Mouse (Mus musculus) hindbrain, postnatal 0 days (tissue): ENCODE measurements around the gene AB124611. TPM values are rescaled to one million over a fixed set of nuclear protein-coding genes. Genes with fewer than 3 reads are reported as not detected.

Source experiments
- ATAC-seq: fragments of 200-750 bp; cut with Nextera tagmentation; 2 replicates; pipeline ENCODE4 v1.8.0; 2017; ENCODE audit warnings: mild to moderate bottlenecking, moderate TSS enrichment, moderate library complexity
- DNase-seq: peaks from one replicate; pipeline ENCODE4 v3.0.0-alpha.2; 2015; ENCODE audit warnings: low spot score
- H3K27ac ChIP-seq: fragments of 300-500 bp; sonication (generic); 2 replicates; pipeline ENCODE4 v1.5.1; 2014; ENCODE audit warnings: mild to moderate bottlenecking
- H3K27me3 ChIP-seq: fragments of 300-500 bp; sonication (generic); 2 replicates; pipeline ENCODE4 v1.6.1; 2014; ENCODE audit warnings: low read length, mixed read lengths; ENCODE audit not compliant: insufficient read depth
- H3K36me3 ChIP-seq: fragments of 300-500 bp; sonication (generic); 2 replicates; pipeline ENCODE4 v1.6.1; 2014; ENCODE audit warnings: low read length, mixed read lengths; ENCODE audit not compliant: insufficient read depth
- H3K4me1 ChIP-seq: fragments of 300-500 bp; sonication (generic); 2 replicates; pipeline ENCODE4 v1.6.1; 2014; ENCODE audit warnings: antibody characterized with exemption, low read length, mixed read lengths; ENCODE audit not compliant: insufficient read depth
- H3K4me2 ChIP-seq: fragments of 300-500 bp; sonication (generic); 2 replicates; pipeline ENCODE4 v1.6.1; 2014; ENCODE audit warnings: low read depth, mild to moderate bottlenecking, low read length, moderate library complexity, mixed read lengths
- H3K4me3 ChIP-seq: fragments of 300-500 bp; sonication (generic); 2 replicates; pipeline ENCODE4 v1.5.1; 2014; ENCODE audit warnings: low read length
- H3K9ac ChIP-seq: fragments of 300-500 bp; sonication (generic); replicated peaks from 2 replicates; pipeline ENCODE4 v1.6.1; 2014; ENCODE audit warnings: mild to moderate bottlenecking, low read length, moderate library complexity, mixed read lengths
- H3K9me3 ChIP-seq: fragments of 300-500 bp; sonication (generic); 2 replicates; pipeline ENCODE4 v1.6.1; 2016; ENCODE audit warnings: low read length, mixed read lengths
- CTCF ChIP-seq: IDR thresholded peaks from 2 replicates; pipeline ENCODE4 v1.5.1; 2016; ENCODE audit warnings: antibody characterized with exemption, control low read depth, low read depth
- WGBS: fragments of 180-500 bp; shearing (Covaris S2); extraction: QIAGEN DNeasy Blood & Tissue Kit; methylation state at CpG from one replicate; pipeline ENCODE4 v1.1.7; 2014; 5-methylcytosine and 5-hydroxymethylcytosine counted together
- polyA plus RNA-seq: library from polyadenylated mRNA; unstranded; fragments of >200 nt; fragmentation: Nextera tagmentation; extraction: Ambion mirVana; gene quantifications from 2 replicates; pipeline ENCODE4 v1.2.1, GENCODE M21; 2015
- total RNA-seq: library from RNA; depleted of rRNA; stranded (reverse); fragments of >200 nt; gene quantifications from 2 replicates; pipeline ENCODE4 v1.2.3, GENCODE M21; 2014

Gene AB124611
- total and polyA plus RNA-seq, 2 experiments from 2014 or later: 1.2 to 2.2 TPM

DNA sequence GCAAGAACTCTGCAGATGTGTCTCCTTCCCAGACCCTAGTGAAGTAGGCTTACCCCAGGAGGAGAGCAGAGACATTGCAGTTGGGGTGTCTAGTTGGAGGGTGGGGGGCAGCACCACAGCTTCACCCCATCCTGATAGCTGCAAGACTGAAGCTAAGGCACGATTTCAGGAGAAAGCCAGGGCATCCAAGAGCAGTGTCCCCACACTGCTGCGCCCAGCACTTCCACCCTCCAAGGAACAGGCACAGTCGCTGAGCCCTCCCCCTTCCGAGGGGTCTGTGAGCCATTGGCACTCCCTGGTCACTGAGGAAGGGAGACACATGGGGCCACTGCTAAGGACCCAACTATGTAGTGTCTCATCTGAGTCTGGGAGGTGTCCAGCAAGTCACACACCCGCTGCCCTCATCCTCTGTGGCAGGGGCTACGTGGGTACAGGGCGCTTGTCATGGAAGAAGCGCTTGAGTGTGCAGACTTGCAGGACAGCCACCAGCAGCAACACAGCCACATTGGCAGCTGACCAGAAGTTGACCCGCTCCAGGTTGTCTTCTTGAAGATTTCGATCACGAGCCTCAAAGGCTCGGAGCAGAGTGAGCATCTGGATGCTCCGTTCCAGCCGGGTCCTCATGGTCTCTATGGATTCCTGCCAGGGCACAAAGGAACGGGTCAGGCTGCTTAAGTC, 18.1 kb upstream of the AB124611 start:
- no peak for TF ChIP-seq CTCF
- H3K4me1 ChIP-seq: peaks cover 9% of the 10 kb centered on the region; the same call in 1 of the 2 replicates
- H3K9me3 ChIP-seq: no peaks in the 10 kb centered on the region
- no peaks in the 10 kb centered on the region for H3K27me3 ChIP-seq
- H3K4me2 ChIP-seq: no peak overlapping the region
- no peak overlapping the region for H3K27ac ChIP-seq
- no peak overlapping the region for H3K9ac ChIP-seq
- ATAC-seq (no peak), DNase-seq (no peak)
- 86% methylated on average over 15 of the region's 15 CpGs for WGBS
- H3K36me3 ChIP-seq: peaks cover 36% of the 10 kb centered on the region
- H3K4me3 ChIP-seq: no peak overlapping the region

DNA sequence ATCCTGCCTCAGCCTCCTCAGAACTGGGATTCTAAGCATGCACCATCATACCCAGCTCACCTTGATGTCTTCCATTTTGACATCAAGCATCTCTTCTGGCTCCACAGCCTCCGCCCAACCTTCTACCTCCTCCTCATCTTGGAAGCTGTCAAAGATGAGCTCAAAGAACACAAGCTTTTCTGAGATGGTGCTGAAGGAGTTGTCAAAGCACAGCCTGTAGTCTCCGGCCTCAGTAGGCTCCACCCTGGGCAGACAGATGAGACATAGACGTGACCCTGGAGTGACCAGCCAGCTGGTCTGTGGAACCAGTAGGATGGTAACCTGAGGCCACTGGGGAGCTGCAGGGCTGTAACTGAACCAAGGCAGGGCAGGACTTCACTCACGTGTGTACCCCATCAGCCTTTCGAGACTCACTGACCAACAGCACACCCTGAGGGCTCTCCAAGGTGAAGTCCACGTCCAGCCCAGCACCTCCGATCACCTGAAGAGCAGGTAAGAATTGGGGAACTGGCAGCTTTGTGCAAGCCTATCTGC, 17.0 kb upstream of the AB124611 start:
- Histone ChIP-seq H3K4me2 (peak overlapping the region; percentile 66), H3K9ac (peak overlapping the region; percentile 54; the same call in 1 of the 2 replicates), H3K36me3 (peaks cover 36% of the 10 kb centered on the region), H3K27ac (peak overlapping the region; percentile 85; the same call in 1 of the 2 replicates), H3K9me3 (no peaks in the 10 kb centered on the region), H3K27me3 (no peaks in the 10 kb centered on the region), H3K4me3 (peak overlapping the region; percentile 53), H3K4me1 (peaks cover 9% of the 10 kb centered on the region; the same call in 1 of the 2 replicates)
- ATAC-seq (no peak), DNase-seq (no peak)
- TF ChIP-seq CTCF: no peak
- WGBS: 80% methylated on average over 7 of the region's 7 CpGs

DNA sequence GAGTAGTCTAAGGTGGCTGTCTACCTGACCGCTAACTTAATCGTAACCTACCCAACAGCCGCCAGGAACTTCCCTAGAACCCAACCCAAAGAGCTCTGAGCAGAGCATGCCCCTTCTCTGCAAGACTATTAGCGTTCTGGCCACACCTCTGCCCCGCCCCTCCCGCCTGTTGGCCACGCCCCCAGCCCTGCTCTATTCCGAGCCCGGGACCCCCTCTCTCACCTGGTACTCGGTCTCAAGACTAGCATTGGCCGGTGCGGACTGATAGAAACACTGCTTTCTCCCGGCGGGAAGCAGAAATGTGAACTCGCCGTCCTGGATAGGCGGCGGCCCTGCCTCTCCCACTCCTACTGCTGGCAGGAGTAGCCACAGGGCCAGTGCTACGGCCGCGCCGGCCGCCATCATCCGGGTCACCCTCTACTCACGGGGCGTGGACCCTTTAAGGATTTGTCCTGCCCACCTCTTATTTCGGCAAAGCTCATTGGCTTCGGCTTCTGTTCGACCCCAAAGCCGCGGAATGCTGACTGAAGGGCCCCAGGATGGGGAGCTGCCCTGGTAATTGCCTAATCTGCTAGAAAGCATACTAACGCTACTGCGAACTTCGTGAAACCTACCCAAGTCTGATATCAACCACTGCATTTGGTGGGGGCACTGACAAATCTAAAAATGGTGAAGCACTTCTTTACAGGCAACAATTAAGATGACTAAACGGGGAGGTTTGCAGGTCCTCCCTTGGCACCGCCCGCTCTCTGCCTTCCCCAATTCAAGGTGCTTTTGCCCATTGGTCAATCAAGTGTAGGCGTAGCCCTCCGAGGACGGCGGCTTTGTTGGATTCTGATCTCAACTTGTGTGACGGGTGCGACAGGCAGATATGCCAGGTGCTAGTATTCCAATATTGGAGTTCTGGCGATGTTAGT, 15.9 kb upstream of the AB124611 start, which contains the start of gene Tmed1:
Tmed1 (minus strand) TSS at position 481 of the 917 bp plus-strand sequence.
- peak; percentile 97 for ATAC-seq
- Histone ChIP-seq H3K9me3 (no peaks in the 10 kb centered on the region), H3K27ac (peak within 1 kb of the TSS; percentile 85), H3K27me3 (no peaks in the 10 kb centered on the region), H3K36me3 (peaks cover 26% of the 10 kb centered on the region), H3K4me3 (peak within 1 kb of the TSS; percentile 53), H3K4me2 (peak within 1 kb of the TSS; percentile 66), H3K9ac (peak within 1 kb of the TSS; percentile 54), H3K4me1 (peaks cover 9% of the 10 kb centered on the region; the same call in 1 of the 2 replicates)
- TF ChIP-seq CTCF: no peak
- 1% methylated on average over 44 of the region's 44 CpGs for WGBS
- peak; percentile 97 for DNase-seq

DNA sequence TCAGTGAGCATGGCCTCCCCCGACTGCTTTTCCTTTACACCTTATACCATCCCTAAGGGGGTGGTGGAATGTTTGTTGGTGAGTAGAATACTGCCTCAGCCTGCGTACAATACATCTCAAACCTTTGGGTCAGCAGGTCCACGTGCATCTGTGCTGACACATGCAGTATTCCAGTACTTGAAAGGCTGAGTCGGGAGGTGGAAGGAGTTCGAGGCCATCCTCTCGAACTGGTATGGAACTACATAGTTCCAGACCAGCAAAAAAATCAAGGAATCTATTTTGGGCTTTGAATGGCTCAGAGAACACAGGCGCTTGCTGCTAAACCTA, 15.3 kb upstream of the AB124611 start:
- Histone ChIP-seq H3K27ac (peak overlapping the region; percentile 85), H3K9ac (peak overlapping the region; percentile 54), H3K9me3 (no peaks in the 10 kb centered on the region), H3K4me1 (peaks cover 9% of the 10 kb centered on the region; the same call in 1 of the 2 replicates), H3K4me3 (peak overlapping the region; percentile 53), H3K27me3 (no peaks in the 10 kb centered on the region), H3K36me3 (peaks cover 20% of the 10 kb centered on the region), H3K4me2 (peak overlapping the region; percentile 66)
- DNase-seq (no peak), ATAC-seq (no peak)
- 4% methylated on average over 7 of the region's 7 CpGs for WGBS
- no peak for TF ChIP-seq CTCF

DNA sequence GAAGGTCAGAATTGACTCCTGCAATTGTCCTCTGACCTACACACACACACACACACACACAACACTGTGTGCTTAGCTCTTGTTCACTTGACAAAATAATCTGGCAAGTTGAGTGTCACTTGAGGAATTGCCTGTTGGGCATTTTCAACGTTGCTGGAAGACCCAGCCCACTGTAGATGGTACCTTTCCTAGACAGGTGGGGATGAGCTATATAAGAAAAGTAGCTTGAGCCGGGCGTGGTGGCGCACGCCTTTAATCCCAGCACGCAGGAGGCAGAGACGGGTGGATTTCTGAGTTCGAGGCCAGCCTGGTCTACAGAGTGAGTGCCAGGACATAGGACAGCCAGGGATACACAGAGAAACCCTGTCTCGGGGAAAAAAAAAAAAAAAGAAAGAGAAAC, 14.9 kb upstream of the AB124611 start:
- H3K4me3 ChIP-seq: peak overlapping the region; percentile 53
- peaks cover 9% of the 10 kb centered on the region; the same call in 1 of the 2 replicates for H3K4me1 ChIP-seq
- 80% methylated on average over 9 of the region's 9 CpGs for WGBS
- peaks cover 16% of the 10 kb centered on the region for H3K36me3 ChIP-seq
- no peaks in the 10 kb centered on the region for H3K27me3 ChIP-seq
- DNase-seq (no peak), ATAC-seq (no peak)
- H3K4me2 ChIP-seq: peak overlapping the region; percentile 66
- no peak for TF ChIP-seq CTCF
- peak overlapping the region; percentile 54 for H3K9ac ChIP-seq
- no peaks in the 10 kb centered on the region for H3K9me3 ChIP-seq
- peak overlapping the region; percentile 85 for H3K27ac ChIP-seq

DNA sequence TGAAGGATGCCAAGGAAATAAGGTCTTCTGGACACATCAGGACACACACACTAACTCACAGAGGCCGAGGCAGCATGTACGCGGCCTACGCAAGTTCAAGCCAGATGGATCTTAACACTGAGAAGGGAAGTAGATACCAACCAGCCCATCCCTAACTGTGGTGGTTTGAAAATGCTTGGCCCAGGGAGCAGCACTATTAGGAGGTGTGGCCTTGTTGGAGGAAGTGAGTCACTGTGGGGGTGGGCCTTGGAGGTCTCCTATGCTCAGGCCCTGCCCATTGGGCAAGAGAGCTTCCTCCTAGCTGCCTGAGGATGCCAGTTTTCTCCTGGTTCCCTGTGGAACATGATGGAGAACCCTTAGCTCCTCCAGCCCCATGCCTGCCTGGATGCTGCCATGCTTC, 12.5 kb upstream of the AB124611 start:
- WGBS: 96% methylated on average over 4 of the region's 4 CpGs
- H3K4me3 ChIP-seq: no peak overlapping the region

More for the DNA sequence above, 12.5 kb upstream of the AB124611 start:
- peaks cover 9% of the 10 kb centered on the region; the same call in 1 of the 2 replicates for H3K4me1 ChIP-seq
- no peak for ATAC-seq
- no peak for DNase-seq
- no peak overlapping the region for H3K27ac ChIP-seq
- no peaks in the 10 kb centered on the region for H3K9me3 ChIP-seq
- H3K9ac ChIP-seq: no peak overlapping the region
- no peaks in the 10 kb centered on the region for H3K27me3 ChIP-seq
- no peak overlapping the region for H3K4me2 ChIP-seq
- no peaks in the 10 kb centered on the region for H3K36me3 ChIP-seq
- TF ChIP-seq CTCF: no peak
